Mouse (Mus musculus) brain, embryonic 14.5 days (tissue): ENCODE results near the gene Foxj1.

ENCODE experiments used
- CTCF ChIP-seq: fragments of 200-500 bp; IDR thresholded peaks from 2 replicates; pipeline ENCODE4 v1.5.1; 2012; ENCODE audit warnings: inconsistent platforms, mild to moderate bottlenecking, moderate library complexity, borderline replicate concordance; ENCODE audit not compliant: insufficient read depth, insufficient read length; ENCODE audit errors: extremely low read depth
- POLR2A ChIP-seq: fragments of 200-500 bp; IDR thresholded peaks from 2 replicates; pipeline ENCODE4 v1.6.1; 2012; ENCODE audit warnings: mild to moderate bottlenecking, inconsistent platforms, borderline replicate concordance; ENCODE audit not compliant: poor library complexity, insufficient read depth, insufficient read length, severe bottlenecking; ENCODE audit errors: extremely low read depth

GRCm38 (mm10) chr11:116282912-116283521, 52.2 kb downstream of the Foxj1 start:
- no peak for TF ChIP-seq CTCF
- no peak for TF ChIP-seq POLR2A
